Mouse (Mus musculus) forebrain, postnatal 0 days (tissue): ENCODE measurements around the gene Sdf2. TPM values are rescaled to one million over a fixed set of nuclear protein-coding genes. Genes with fewer than 3 reads are reported as not detected.

Experiments
- ATAC-seq: fragments of 200-750 bp; cut with Nextera tagmentation; 2 replicates; pipeline ENCODE4 v1.8.0; 2017; ENCODE audit warnings: mild to moderate bottlenecking, moderate library complexity
- DNase-seq: peaks from one replicate; pipeline ENCODE4 v3.0.0-alpha.2; 2015
- H3K27ac ChIP-seq: fragments of 300-500 bp; sonication (generic); 2 replicates; pipeline ENCODE4 v1.5.1; 2014; ENCODE audit warnings: low read depth, mild to moderate bottlenecking, antibody characterized with exemption, low read length, moderate library complexity, mixed read lengths
- H3K27me3 ChIP-seq: fragments of 300-500 bp; sonication (generic); 2 replicates; pipeline ENCODE4 v1.6.1; 2014; ENCODE audit warnings: mild to moderate bottlenecking, low read length, mixed read lengths; ENCODE audit not compliant: insufficient read depth
- H3K36me3 ChIP-seq: fragments of 300-500 bp; sonication (generic); 2 replicates; pipeline ENCODE4 v1.6.1; 2014; ENCODE audit warnings: mild to moderate bottlenecking, moderate library complexity; ENCODE audit not compliant: insufficient read depth
- H3K4me1 ChIP-seq: fragments of 300-500 bp; sonication (generic); 2 replicates; pipeline ENCODE4 v1.6.1; 2014; ENCODE audit warnings: antibody characterized with exemption; ENCODE audit not compliant: insufficient read depth
- H3K4me2 ChIP-seq: fragments of 300-500 bp; sonication (generic); 2 replicates; pipeline ENCODE4 v1.6.1; 2014; ENCODE audit warnings: low read depth, mild to moderate bottlenecking, moderate library complexity
- H3K4me3 ChIP-seq: fragments of 300-500 bp; sonication (generic); 2 replicates; pipeline ENCODE4 v1.5.1; 2014; ENCODE audit warnings: low read depth, low read length, mixed read lengths
- H3K9ac ChIP-seq: fragments of 300-500 bp; sonication (generic); 2 replicates; pipeline ENCODE4 v1.6.1; 2014; ENCODE audit warnings: mild to moderate bottlenecking
- H3K9me3 ChIP-seq: fragments of 300-500 bp; sonication (generic); 2 replicates; pipeline ENCODE4 v1.6.1; 2016; ENCODE audit warnings: low read length
- CTCF ChIP-seq: sonication (generic); IDR thresholded peaks from 2 replicates; pipeline ENCODE4 v1.5.1; 2016; ENCODE audit warnings: antibody characterized with exemption, control low read depth, low read depth
- WGBS: fragments of 180-500 bp; shearing (Covaris S2); extraction: QIAGEN DNeasy Blood & Tissue Kit; methylation state at CpG from one replicate; pipeline ENCODE4 v1.1.7; 2014; 5-methylcytosine and 5-hydroxymethylcytosine counted together
- polyA plus RNA-seq: library from polyadenylated mRNA; unstranded; fragments of >200 nt; fragmentation: Nextera tagmentation; extraction: Ambion mirVana; gene quantifications from 2 replicates; pipeline ENCODE4 v1.2.1, GENCODE M21; 2015
- total RNA-seq: library from RNA; depleted of rRNA; stranded (reverse); fragments of >200 nt; gene quantifications from 2 replicates; pipeline ENCODE4 v1.2.3, GENCODE M21; 2014

Sdf2 gene
- total and polyA plus RNA-seq, 2 experiments from 2014 or later = 76.4 to 92.8 TPM

- ATAC-seq = no peak
Observed at GRCm38 (mm10) chr11:78246318-78247011, 919 bp downstream of the Sdf2 start.

GRCm38 (mm10) chr11:78247012-78247348 is 1.4 kb downstream of the Sdf2 start:
- no peaks in the 10 kb centered on the region for H3K27me3 ChIP-seq
- no peak overlapping the region for H3K4me3 ChIP-seq
- peaks cover 25% of the 10 kb centered on the region for H3K4me1 ChIP-seq
- H3K4me2 ChIP-seq = peak overlapping the region; percentile 80
- TF ChIP-seq CTCF = no peak
- 80% methylated on average over 3 of the region's 3 CpGs for WGBS
- ATAC-seq (no peak), DNase-seq (no peak)
- no peak overlapping the region for H3K27ac ChIP-seq
- H3K36me3 ChIP-seq = peaks cover 17% of the 10 kb centered on the region
- H3K9ac ChIP-seq = no peak overlapping the region
- no peaks in the 10 kb centered on the region for H3K9me3 ChIP-seq

More at GRCm38 (mm10) chr11:78246318-78247011, 919 bp downstream of the Sdf2 start:
- Histone ChIP-seq H3K4me3 (peak overlapping the region; percentile 96), H3K4me2 (peak overlapping the region; percentile 80), H3K9me3 (no peaks in the 10 kb centered on the region), H3K9ac (peak overlapping the region; percentile 93), H3K27ac (peak overlapping the region; percentile 99), H3K27me3 (no peaks in the 10 kb centered on the region), H3K36me3 (peaks cover 14% of the 10 kb centered on the region), H3K4me1 (peaks cover 25% of the 10 kb centered on the region)
- TF ChIP-seq CTCF = no peak
- WGBS = 51% methylated on average over 7 of the region's 7 CpGs
- no peak for DNase-seq

GRCm38 (mm10) chr11:78247727-78248140 is 2.2 kb downstream of the Sdf2 start:
- 60% methylated on average over 4 of the region's 4 CpGs for WGBS
- no peak for ATAC-seq
- H3K4me2 ChIP-seq = no peak overlapping the region

GRCm38 (mm10) chr11:78256618-78257017 is 11.1 kb downstream of the Sdf2 start:
- Histone ChIP-seq H3K9me3 (no peaks in the 10 kb centered on the region), H3K27ac (no peak overlapping the region), H3K36me3 (peaks cover 20% of the 10 kb centered on the region), H3K27me3 (no peaks in the 10 kb centered on the region), H3K9ac (no peak overlapping the region), H3K4me3 (no peak overlapping the region), H3K4me2 (no peak overlapping the region), H3K4me1 (no peaks in the 10 kb centered on the region)
- no peak for DNase-seq
- peak; percentile 43 for TF ChIP-seq CTCF
- ATAC-seq = no peak
- WGBS = 100% methylated on average over 1 of the region's 1 CpGs

More at GRCm38 (mm10) chr11:78247727-78248140, 2.2 kb downstream of the Sdf2 start:
- TF ChIP-seq CTCF = no peak
- Histone ChIP-seq H3K9ac (no peak overlapping the region), H3K9me3 (no peaks in the 10 kb centered on the region), H3K27me3 (no peaks in the 10 kb centered on the region), H3K36me3 (peaks cover 23% of the 10 kb centered on the region), H3K4me3 (no peak overlapping the region), H3K4me1 (peaks cover 25% of the 10 kb centered on the region), H3K27ac (no peak overlapping the region)
- DNase-seq = no peak

- H3K4me1 ChIP-seq = 0 out of 2 replicates have a peak, but pooled peaks cover 4% of the 10 kb centered on the region
- ATAC-seq = no peak
- no peaks in the 10 kb centered on the region for H3K9me3 ChIP-seq
- 100% methylated on average over 2 of the region's 2 CpGs for WGBS
- peak overlapping the region; percentile 67; the same call in 1 of the 2 replicates for H3K9ac ChIP-seq
- H3K36me3 ChIP-seq = peaks cover 21% of the 10 kb centered on the region
- DNase-seq = no peak
- no peak overlapping the region for H3K27ac ChIP-seq
- peak overlapping the region; percentile 91 for H3K4me3 ChIP-seq
- H3K27me3 ChIP-seq = no peaks in the 10 kb centered on the region
- TF ChIP-seq CTCF = no peak
- H3K4me2 ChIP-seq = peak overlapping the region; percentile 84
Observed at GRCm38 (mm10) chr11:78260489-78261258, 15.1 kb downstream of the Sdf2 start.

GRCm38 (mm10) chr11:78261380-78262352 is 16.1 kb downstream of the Sdf2 start, which contains the start of gene 2610507B11Rik:
Gene 2610507B11Rik (plus strand): TSS chr11:78261752.
- peak within 1 kb of the TSS; percentile 82 for H3K27ac ChIP-seq
- TF ChIP-seq CTCF = no peak; the same call in 1 of the 2 replicates
- peaks cover 29% of the 10 kb centered on the region for H3K36me3 ChIP-seq
- DNase-seq (peak; percentile 97), ATAC-seq (peak; percentile 97)
- H3K9me3 ChIP-seq = no peaks in the 10 kb centered on the region
- H3K4me2 ChIP-seq = peak within 1 kb of the TSS; percentile 84
- H3K27me3 ChIP-seq = no peaks in the 10 kb centered on the region
- peak within 1 kb of the TSS; percentile 91 for H3K4me3 ChIP-seq
- H3K4me1 ChIP-seq = 0 out of 2 replicates have a peak, but pooled peaks cover 4% of the 10 kb centered on the region
- WGBS = 2% methylated on average over 102 of the region's 115 CpGs
- peak within 1 kb of the TSS; percentile 67 for H3K9ac ChIP-seq
